Mouse (Mus musculus) bone marrow macrophage, adult 2 months (primary cell): ENCODE results near the gene Gm47791.

Experiments
- CTCF ChIP-seq: IDR thresholded peaks from 2 replicates; pipeline ENCODE4 v1.5.1; 2012; ENCODE audit warnings: low read depth, mild to moderate bottlenecking, low read length, moderate library complexity
- POLR2A ChIP-seq: IDR thresholded peaks from 2 replicates; pipeline ENCODE4 v1.6.1; 2012; ENCODE audit warnings: mild to moderate bottlenecking, low read depth, low read length, borderline replicate concordance

- TF ChIP-seq POLR2A = no peak
- no peak for TF ChIP-seq CTCF
These were observed 24.6 kb downstream of the Gm47791 start for GRCm38 (mm10) chr1:82746408-82746807.
